Mouse (Mus musculus) bone marrow, adult 2 months (tissue): ENCODE measurements around the gene Ust. TPM values are rescaled to one million over a fixed set of nuclear protein-coding genes. Genes with fewer than 3 reads are reported as not detected.

Experiments used
- H3K27ac ChIP-seq: fragments of 200-500 bp; 2 replicates; pipeline ENCODE4 v1.5.1; 2012; ENCODE audit warnings: low read depth, mild to moderate bottlenecking, control low read depth, inconsistent platforms, low read length; ENCODE audit not compliant: control insufficient read depth, poor library complexity, insufficient read depth
- H3K4me1 ChIP-seq: fragments of 200-500 bp; 2 replicates; pipeline ENCODE4 v1.6.1; 2011; ENCODE audit warnings: low read length; ENCODE audit not compliant: control insufficient read depth, insufficient read depth
- H3K4me3 ChIP-seq: fragments of 200-500 bp; replicated peaks from 2 replicates; pipeline ENCODE3; 2011; ENCODE audit warnings: mild to moderate bottlenecking, low read depth, low read length, control low read depth; ENCODE audit not compliant: control insufficient read depth
- CTCF ChIP-seq: fragments of 200-500 bp; IDR thresholded peaks from 2 replicates; pipeline ENCODE4 v1.5.1; 2011; ENCODE audit warnings: low read length, control low read depth; ENCODE audit not compliant: control insufficient read depth, insufficient read depth
- POLR2A ChIP-seq: fragments of 200-500 bp; IDR thresholded peaks from 2 replicates; pipeline ENCODE4 v1.6.1; 2011; ENCODE audit warnings: low read depth, mild to moderate bottlenecking, control low read depth, low read length, borderline replicate concordance; ENCODE audit not compliant: control insufficient read depth
- WGBS: fragments of 180-500 bp; shearing (Covaris S2); methylation state at CpG from one replicate; pipeline ENCODE4 v1.1.7; 2018; 5-methylcytosine and 5-hydroxymethylcytosine counted together
- polyA plus RNA-seq: library from polyadenylated mRNA; stranded (reverse); fragments of >200 nt; gene quantifications from 2 replicates; pipeline ENCODE4 v1.2.4, GENCODE M21; 2011; ENCODE audit warnings: low replicate concordance; ENCODE audit not compliant: missing spikeins, insufficient read depth, insufficient read length

Ust gene
- polyA plus RNA-seq, 1 experiment, result 0.47 TPM

- H3K4me3 ChIP-seq, result no peak overlapping the region
- no peak overlapping the region for H3K27ac ChIP-seq
- 83% methylated on average over 6 of the region's 6 CpGs for WGBS
- H3K4me1 ChIP-seq, result no peaks in the 10 kb centered on the region; the same call in 1 of the 2 replicates
- TF ChIP-seq POLR2A (no peak), CTCF (no peak)
Measured at GRCm38 (mm10) chr10:8512222-8512621, 6.4 kb downstream of the Ust start.

GRCm38 (mm10) chr10:8511760-8512159 lies 6.9 kb downstream of the Ust start:
- Histone ChIP-seq H3K4me3 (no peak overlapping the region), H3K4me1 (no peaks in the 10 kb centered on the region), H3K27ac (no peak overlapping the region)
- WGBS, result 80% methylated on average over 8 of the region's 8 CpGs
- TF ChIP-seq CTCF (no peak), POLR2A (no peak)

GRCm38 (mm10) chr10:8506247-8506573 lies 12.4 kb downstream of the Ust start:
- no peak overlapping the region for H3K27ac ChIP-seq
- no peak overlapping the region for H3K4me3 ChIP-seq
- no peaks in the 10 kb centered on the region; the same call in 1 of the 2 replicates for H3K4me1 ChIP-seq
- 18% methylated on average over 3 of the region's 3 CpGs for WGBS
- TF ChIP-seq CTCF, result no peak
- no peak for TF ChIP-seq POLR2A

GRCm38 (mm10) chr10:8505346-8506246 lies 13.0 kb downstream of the Ust start:
- Histone ChIP-seq H3K4me1 (no peaks in the 10 kb centered on the region; the same call in 1 of the 2 replicates), H3K27ac (no peak overlapping the region), H3K4me3 (no peak overlapping the region)
- WGBS, result 6% methylated on average over 13 of the region's 13 CpGs
- no peak for TF ChIP-seq POLR2A
- no peak for TF ChIP-seq CTCF

- H3K4me3 ChIP-seq, result no peak overlapping the region
- 67% methylated on average over 4 of the region's 4 CpGs for WGBS
- no peak for TF ChIP-seq CTCF
- TF ChIP-seq POLR2A, result no peak
- H3K4me1 ChIP-seq, result no peaks in the 10 kb centered on the region; the same call in 1 of the 2 replicates
- H3K27ac ChIP-seq, result no peak overlapping the region
Measured at GRCm38 (mm10) chr10:8504832-8505231, 13.8 kb downstream of the Ust start.

GRCm38 (mm10) chr10:8498951-8499891 lies 19.4 kb downstream of the Ust start:
- Histone ChIP-seq H3K4me1 (no peaks in the 10 kb centered on the region), H3K27ac (no peak overlapping the region), H3K4me3 (no peak overlapping the region)
- no peak for TF ChIP-seq POLR2A
- no peak for TF ChIP-seq CTCF
- 68% methylated on average over 13 of the region's 13 CpGs for WGBS

- WGBS, result 66% methylated on average over 5 of the region's 5 CpGs
- Histone ChIP-seq H3K27ac (no peak overlapping the region), H3K4me3 (no peak overlapping the region), H3K4me1 (no peaks in the 10 kb centered on the region)
- no peak for TF ChIP-seq POLR2A
- TF ChIP-seq CTCF, result no peak
Measured at GRCm38 (mm10) chr10:8495543-8496141, 23.0 kb downstream of the Ust start.
